Mouse (Mus musculus): ENCODE results near the gene Anxa4. TPM values are rescaled to one million over a fixed set of nuclear protein-coding genes. Genes with fewer than 3 reads are reported as not detected.
A peak's percentile ranks its signal among the peaks of the same experiment; 100 is the strongest.

The Anxa4 gene
- 90.4 and 100 TPM in 2 replicates for polyA plus RNA-seq (2014; fragmentation: Nextera tagmentation; extraction: Ambion mirVana)

GRCm38 (mm10) chr6:86793021-86793815, at the start of gene Anxa4:
Gene Anxa4, minus strand, starts transcription at chr6:86793584.
- Histone ChIP-seq H3K9me3 (ENCODE audit: low read depth, low read length) (no peaks in the 10 kb centered on the region), H3K4me1 (ENCODE audit: insufficient read depth) (peaks cover 4% of the 10 kb centered on the region; the same call in 1 of the 2 replicates), H3K4me2 (peak within 1 kb of the TSS; percentile 96), H3K36me3 (ENCODE audit: insufficient read depth) (no peaks in the 10 kb centered on the region), H3K27ac (ENCODE audit: low read depth) (peak within 1 kb of the TSS; percentile 12; the same call in 1 of the 2 replicates), H3K4me3 (ENCODE audit: low read depth, low read length) (peak within 1 kb of the TSS; percentile 73), H3K9ac (peak within 1 kb of the TSS; percentile 79), H3K27me3 (ENCODE audit: insufficient read depth, low read length) (0 out of 2 replicates have a peak, but pooled peaks cover 3% of the 10 kb centered on the region)
- TF ChIP-seq CTCF (IDR thresholded peaks at IDR 0.05; ENCODE audit: low read depth) = no peak
- whole genome bisulfite sequencing = under 1% methylated on average over 41 of the region's 41 CpGs
- peak; percentile 86 for DNase-seq
- ATAC-seq (ENCODE audit: insufficient read depth) = peak; percentile 89

GRCm38 (mm10) chr6:86841949-86842348, 48.6 kb upstream of the Anxa4 start:
- H3K4me1 ChIP-seq (ENCODE audit: insufficient read depth) = no peaks in the 10 kb centered on the region
- no peak overlapping the region for H3K27ac ChIP-seq (ENCODE audit: low read depth)
- DNase-seq (no peak), ATAC-seq (ENCODE audit: insufficient read depth) (no peak)
- H3K36me3 ChIP-seq (ENCODE audit: insufficient read depth) = no peaks in the 10 kb centered on the region
- H3K4me2 ChIP-seq = no peak overlapping the region
- TF ChIP-seq CTCF (IDR thresholded peaks at IDR 0.05; ENCODE audit: low read depth) = no peak
- H3K27me3 ChIP-seq (ENCODE audit: insufficient read depth, low read length) = no peaks in the 10 kb centered on the region
- whole genome bisulfite sequencing = 55% methylated on average over 3 of the region's 3 CpGs
- no peaks in the 10 kb centered on the region for H3K9me3 ChIP-seq (ENCODE audit: low read depth, low read length)
- H3K9ac ChIP-seq = no peak overlapping the region
- no peak overlapping the region for H3K4me3 ChIP-seq (ENCODE audit: low read depth, low read length)

GRCm38 (mm10) chr6:86839089-86839488, 45.7 kb upstream of the Anxa4 start:
- DNase-seq (no peak), ATAC-seq (ENCODE audit: insufficient read depth) (no peak)
- Histone ChIP-seq H3K27ac (ENCODE audit: low read depth) (no peak overlapping the region), H3K9ac (no peak overlapping the region), H3K9me3 (ENCODE audit: low read depth, low read length) (no peaks in the 10 kb centered on the region), H3K4me2 (no peak overlapping the region), H3K27me3 (ENCODE audit: insufficient read depth, low read length) (no peaks in the 10 kb centered on the region), H3K4me3 (ENCODE audit: low read depth, low read length) (no peak overlapping the region), H3K36me3 (ENCODE audit: insufficient read depth) (no peaks in the 10 kb centered on the region), H3K4me1 (ENCODE audit: insufficient read depth) (no peaks in the 10 kb centered on the region)
- TF ChIP-seq CTCF (IDR thresholded peaks at IDR 0.05; ENCODE audit: low read depth) = no peak
- WGBS = 69% methylated on average over 2 of the region's 2 CpGs

- Histone ChIP-seq H3K4me1 (ENCODE audit: insufficient read depth) (0 out of 2 replicates have a peak, but pooled peaks cover 4% of the 10 kb centered on the region), H3K9me3 (ENCODE audit: low read depth, low read length) (no peaks in the 10 kb centered on the region), H3K27ac (ENCODE audit: low read depth) (no peak overlapping the region), H3K9ac (no peak overlapping the region), H3K4me2 (no peak overlapping the region), H3K4me3 (ENCODE audit: low read depth, low read length) (no peak overlapping the region), H3K36me3 (ENCODE audit: insufficient read depth) (no peaks in the 10 kb centered on the region), H3K27me3 (ENCODE audit: insufficient read depth, low read length) (no peaks in the 10 kb centered on the region)
- TF ChIP-seq CTCF (IDR thresholded peaks at IDR 0.05; ENCODE audit: low read depth) = no peak
- no peak for ATAC-seq (ENCODE audit: insufficient read depth)
- DNase-seq = peak; percentile 67
- whole genome bisulfite sequencing = 62% methylated on average over 13 of the region's 13 CpGs
These were observed 39.6 kb upstream of the Anxa4 start for GRCm38 (mm10) chr6:86832802-86833502.

- ATAC-seq (ENCODE audit: insufficient read depth) (no peak; the same call in 1 of the 2 replicates), DNase-seq (peak; percentile 72)
- no peak overlapping the region for H3K4me3 ChIP-seq (ENCODE audit: low read depth, low read length)
- H3K27me3 ChIP-seq (ENCODE audit: insufficient read depth, low read length) = no peaks in the 10 kb centered on the region
- no peaks in the 10 kb centered on the region for H3K36me3 ChIP-seq (ENCODE audit: insufficient read depth)
- peak overlapping the region; percentile 71 for H3K27ac ChIP-seq (ENCODE audit: low read depth)
- 0 out of 2 replicates have a peak, but pooled peaks cover 4% of the 10 kb centered on the region for H3K4me1 ChIP-seq (ENCODE audit: insufficient read depth)
- WGBS = 52% methylated on average over 10 of the region's 10 CpGs
- TF ChIP-seq CTCF (IDR thresholded peaks at IDR 0.05; ENCODE audit: low read depth) = no peak
- H3K9ac ChIP-seq = no peak overlapping the region
- no peak overlapping the region for H3K4me2 ChIP-seq
- no peaks in the 10 kb centered on the region for H3K9me3 ChIP-seq (ENCODE audit: low read depth, low read length)
These were observed 37.5 kb upstream of the Anxa4 start for GRCm38 (mm10) chr6:86830738-86831500.

GRCm38 (mm10) chr6:86829768-86830167, 36.4 kb upstream of the Anxa4 start:
- H3K36me3 ChIP-seq (ENCODE audit: insufficient read depth) = no peaks in the 10 kb centered on the region
- no peak overlapping the region for H3K9ac ChIP-seq
- no peak overlapping the region for H3K27ac ChIP-seq (ENCODE audit: low read depth)
- DNase-seq (no peak), ATAC-seq (ENCODE audit: insufficient read depth) (no peak)
- H3K4me3 ChIP-seq (ENCODE audit: low read depth, low read length) = no peak overlapping the region
- H3K27me3 ChIP-seq (ENCODE audit: insufficient read depth, low read length) = no peaks in the 10 kb centered on the region
- no peaks in the 10 kb centered on the region for H3K9me3 ChIP-seq (ENCODE audit: low read depth, low read length)
- H3K4me1 ChIP-seq (ENCODE audit: insufficient read depth) = 0 out of 2 replicates have a peak, but pooled peaks cover 4% of the 10 kb centered on the region
- no peak for TF ChIP-seq CTCF (IDR thresholded peaks at IDR 0.05; ENCODE audit: low read depth)
- no peak overlapping the region for H3K4me2 ChIP-seq
- WGBS = 79% methylated on average over 6 of the region's 6 CpGs

Data from lung, embryonic 14.5 days (tissue).